Mouse (Mus musculus) MEL (cell line): ENCODE measurements around the gene Snx7. TPM values are rescaled to one million over a fixed set of nuclear protein-coding genes. Genes with fewer than 3 reads are reported as not detected.

ENCODE experiments used
- DNase-seq: peaks from one replicate; pipeline ENCODE4 v3.0.0; 2011; ENCODE audit warnings: low read depth, low spot score
- H3K27ac ChIP-seq: 2 replicates; pipeline ENCODE4 v1.5.1; 2012; ENCODE audit warnings: low read depth, mild to moderate bottlenecking, control low read depth, low read length, moderate library complexity; ENCODE audit not compliant: control insufficient read depth
- H3K27me3 ChIP-seq, 2 experiments: fragments of 150-350 bp in 1 of 2; sonication (generic) in 1 of 2; 2 replicates each; pipeline ENCODE4 v1.6.1; 2012; ENCODE audit warnings: low read length in 2 of 2, mild to moderate bottlenecking in 2 of 2, improper control_type of control experiment in 1 of 2, moderate library complexity in 1 of 2; ENCODE audit not compliant: insufficient read depth in 2 of 2, control insufficient read depth in 1 of 2
- H3K36me3 ChIP-seq, 2 experiments: 2 replicates each; pipeline ENCODE4 v1.6.1; 2012 to 2014; ENCODE audit warnings: low read length in 2 of 2, improper control_type of control experiment in 1 of 2, inconsistent platforms in 1 of 2, mild to moderate bottlenecking in 1 of 2; ENCODE audit not compliant: insufficient read depth in 2 of 2, control insufficient read depth in 1 of 2
- H3K4me1 ChIP-seq, 2 experiments: fragments of 150-350 bp in 1 of 2; sonication (generic) in 1 of 2; 2 replicates each; pipeline ENCODE4 v1.6.1; 2012; ENCODE audit warnings: low read length in 2 of 2, improper control_type of control experiment in 1 of 2, mild to moderate bottlenecking in 1 of 2; ENCODE audit not compliant: insufficient read depth in 2 of 2, control insufficient read depth in 1 of 2
- H3K4me3 ChIP-seq, 2 experiments: fragments of 150-350 bp in 1 of 2; sonication (generic) in 1 of 2; 2 replicates each; pipeline ENCODE4 v1.5.1; 2012; ENCODE audit warnings: low read depth in 2 of 2, low read length in 2 of 2, mild to moderate bottlenecking in 2 of 2, moderate library complexity in 2 of 2, control low read depth in 1 of 2, improper control_type of control experiment in 1 of 2; ENCODE audit not compliant: control insufficient read depth in 1 of 2, insufficient read depth in 1 of 2
- H3K79me2 ChIP-seq: 2 replicates; pipeline ENCODE4 v1.6.1; 2012; ENCODE audit warnings: mild to moderate bottlenecking, low read length, moderate library complexity; ENCODE audit not compliant: control insufficient read depth, poor library complexity, insufficient read depth
- H3K9ac ChIP-seq: 2 replicates; pipeline ENCODE4 v1.6.1; 2012; ENCODE audit warnings: low read depth, mild to moderate bottlenecking, control low read depth, low read length, moderate library complexity; ENCODE audit not compliant: control insufficient read depth, poor library complexity, severe bottlenecking
- H3K9me3 ChIP-seq: fragments of 150-350 bp; sonication (generic); replicated peaks from 2 replicates; pipeline ENCODE4 v1.6.1; 2012; ENCODE audit warnings: mild to moderate bottlenecking, low read length, improper control_type of control experiment, moderate library complexity; ENCODE audit not compliant: insufficient read depth
- CHD1 ChIP-seq: IDR thresholded peaks from 2 replicates; pipeline ENCODE4 v1.6.1; 2012; ENCODE audit warnings: low read depth, mild to moderate bottlenecking, inconsistent platforms, low read length, improper control_type of control experiment
- CTCF ChIP-seq, 3 experiments: IDR thresholded peaks in 2 of 3; conservative IDR thresholded peaks in 1 of 3; 2 replicates each; pipeline ENCODE4 v1.5.1; 2011 to 2012; ENCODE audit warnings: low read length in 3 of 3, low read depth in 2 of 3, mild to moderate bottlenecking in 2 of 3, improper control_type of control experiment in 1 of 3, inconsistent platforms in 1 of 3, mixed read lengths in 1 of 3, moderate library complexity in 1 of 3; ENCODE audit not compliant: control insufficient read depth in 1 of 3, insufficient read depth in 1 of 3, poor library complexity in 1 of 3, severe bottlenecking in 1 of 3
- E2F4 ChIP-seq: IDR thresholded peaks from 2 replicates; pipeline ENCODE4 v1.6.1; 2011; ENCODE audit warnings: low read depth, low read length, improper control_type of control experiment, borderline replicate concordance
- ETS1 ChIP-seq: IDR thresholded peaks from 2 replicates; pipeline ENCODE4 v1.6.1; 2012; ENCODE audit warnings: low read depth, mild to moderate bottlenecking, inconsistent platforms, low read length, improper control_type of control experiment, moderate library complexity
- GABPA ChIP-seq: IDR thresholded peaks from 2 replicates; pipeline ENCODE4 v1.6.1; 2012; ENCODE audit warnings: low read depth, mild to moderate bottlenecking, inconsistent platforms, low read length, improper control_type of control experiment, moderate library complexity
- HCFC1 ChIP-seq: IDR thresholded peaks from 2 replicates; pipeline ENCODE4 v1.6.1; 2012; ENCODE audit warnings: low read depth, mild to moderate bottlenecking, inconsistent platforms, low read length, improper control_type of control experiment, moderate library complexity
- JUND ChIP-seq: IDR thresholded peaks from 2 replicates; pipeline ENCODE4 v1.6.1; 2011; ENCODE audit warnings: low read depth, mild to moderate bottlenecking, improper control_type of control experiment, low read length
- KAT2A ChIP-seq: conservative IDR thresholded peaks from 2 replicates; pipeline ENCODE4 v1.6.1; 2012; ENCODE audit warnings: low read depth, low read length, improper control_type of control experiment, inconsistent platforms
- MAFK ChIP-seq: IDR thresholded peaks from 2 replicates; pipeline ENCODE4 v1.6.1; 2011; ENCODE audit warnings: low read depth, mild to moderate bottlenecking, low read length, improper control_type of control experiment, borderline replicate concordance
- MYB ChIP-seq: IDR thresholded peaks from 2 replicates; pipeline ENCODE4 v1.6.1; 2011; ENCODE audit warnings: mild to moderate bottlenecking, low read depth, low read length, improper control_type of control experiment
- NELFE ChIP-seq: IDR thresholded peaks from 2 replicates; pipeline ENCODE4 v1.6.1; 2011; ENCODE audit warnings: low read depth, low read length, improper control_type of control experiment
- POLR2A ChIP-seq, 2 experiments: IDR thresholded peaks; 2 replicates each; pipeline ENCODE4 v1.6.1; 2011 to 2012; ENCODE audit warnings: low read length in 2 of 2, mild to moderate bottlenecking in 2 of 2, control low read depth in 1 of 2, improper control_type of control experiment in 1 of 2, low read depth in 1 of 2, moderate library complexity in 1 of 2; ENCODE audit not compliant: control insufficient read depth in 1 of 2, insufficient read depth in 1 of 2, poor library complexity in 1 of 2
- POLR2AphosphoS2 ChIP-seq: IDR thresholded peaks from 2 replicates; pipeline ENCODE4 v1.6.1; 2011; ENCODE audit warnings: low read length, improper control_type of control experiment
- RCOR1 ChIP-seq: IDR thresholded peaks from 2 replicates; pipeline ENCODE4 v1.6.1; 2012; ENCODE audit warnings: low read depth, mild to moderate bottlenecking, inconsistent platforms, low read length, improper control_type of control experiment
- SIN3A ChIP-seq: IDR thresholded peaks from 2 replicates; pipeline ENCODE4 v1.6.1; 2012; ENCODE audit warnings: low read length, improper control_type of control experiment, inconsistent platforms
- SMC3 ChIP-seq: IDR thresholded peaks from 2 replicates; pipeline ENCODE4 v1.6.1; 2011; ENCODE audit warnings: low read depth, low read length, improper control_type of control experiment
- TAL1 ChIP-seq: IDR thresholded peaks from 2 replicates; pipeline ENCODE4 v1.6.1; 2012; ENCODE audit warnings: mild to moderate bottlenecking, inconsistent platforms, low read length, moderate library complexity, mixed read lengths
- UBTF ChIP-seq: IDR thresholded peaks from 2 replicates; pipeline ENCODE4 v1.6.1; 2012; ENCODE audit warnings: low read depth, mild to moderate bottlenecking, inconsistent platforms, low read length, improper control_type of control experiment, moderate library complexity, borderline replicate concordance; ENCODE audit not compliant: insufficient read depth
- USF2 ChIP-seq, 2 experiments: IDR thresholded peaks; 2 replicates each; pipeline ENCODE4 v1.6.1; 2011 to 2012; ENCODE audit warnings: improper control_type of control experiment in 2 of 2, low read length in 2 of 2, borderline replicate concordance in 1 of 2, inconsistent platforms in 1 of 2, low read depth in 1 of 2, mild to moderate bottlenecking in 1 of 2; ENCODE audit not compliant: insufficient read depth in 1 of 2
- ZC3H11A ChIP-seq: IDR thresholded peaks from 2 replicates; pipeline ENCODE4 v1.6.1; 2012; ENCODE audit warnings: low read depth, mild to moderate bottlenecking, inconsistent platforms, low read length, improper control_type of control experiment
- ZKSCAN1 ChIP-seq: IDR thresholded peaks from 2 replicates; pipeline ENCODE4 v1.6.1; 2012; ENCODE audit warnings: low read depth, mild to moderate bottlenecking, inconsistent platforms, low read length, improper control_type of control experiment, moderate library complexity
- polyA plus RNA-seq, 2 experiments: library from polyadenylated mRNA; stranded (reverse) in 1 of 2; unstranded in 1 of 2; fragments of >175 nt in 1 of 2; fragments of >200 nt in 1 of 2; gene quantifications; 2 replicates each; pipeline versions ENCODE4 v1.2.1 to v1.2.4; 2012; ENCODE audit warnings: low replicate concordance in 2 of 2, low read depth in 1 of 2; ENCODE audit not compliant: insufficient read length in 2 of 2, insufficient read depth in 1 of 2, missing spikeins in 1 of 2
- total RNA-seq: library from RNA; depleted of rRNA; stranded (reverse); fragments of 300-350 nt; gene quantifications from 2 replicates; pipeline ENCODE4 v1.2.3, GENCODE M21; 2012

Snx7 gene
- total and polyA plus RNA-seq, 3 experiments = not detected

- TF ChIP-seq TAL1 (no peak), POLR2AphosphoS2 (no peak)
Observed at GRCm38 (mm10) chr3:117893736-117894135, 25.0 kb upstream of the Snx7 start.

DNA sequence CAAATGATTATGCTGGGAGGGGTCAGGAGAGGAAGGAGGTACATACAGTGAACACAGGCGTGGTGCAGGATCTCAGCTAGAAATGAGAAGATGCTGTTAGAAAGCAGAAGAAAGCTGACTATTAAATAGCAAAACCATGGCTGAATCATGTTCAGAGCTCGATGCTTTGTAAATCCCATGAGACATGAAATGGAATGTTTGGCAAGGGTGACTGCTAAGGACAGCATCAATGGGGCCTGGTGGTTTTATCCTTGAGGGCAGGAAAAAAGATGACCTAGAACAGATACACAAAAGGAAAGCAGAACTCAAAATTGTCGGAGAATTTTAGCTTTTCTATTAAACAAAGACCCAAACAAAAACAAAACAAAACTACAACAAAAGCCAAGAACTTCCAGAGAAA is 6.7 kb upstream of the Snx7 start:
- H3K4me3 ChIP-seq = no peak overlapping the region
- H3K79me2 ChIP-seq = no peaks in the 10 kb centered on the region
- no peaks in the 10 kb centered on the region for H3K27me3 ChIP-seq
- no peaks in the 10 kb centered on the region for H3K36me3 ChIP-seq
- no peak overlapping the region for H3K9ac ChIP-seq
- no peak overlapping the region for H3K27ac ChIP-seq
- no peaks in the 10 kb centered on the region for H3K4me1 ChIP-seq
- TF ChIP-seq ETS1 = no peak
- TF ChIP-seq E2F4 = no peak
- TF ChIP-seq RCOR1 = no peak
- no peak for TF ChIP-seq SIN3A
- no peak for TF ChIP-seq USF2 (IDR thresholded peaks at IDR 0.05; ENCODE audit: borderline replicate concordance in 1 of 2, insufficient read depth in 1 of 2, low read depth in 1 of 2, low read length in 2 of 2)
- TF ChIP-seq POLR2A (IDR thresholded peaks at IDR 0.05; ENCODE audit: control insufficient read depth in 1 of 2, insufficient read depth in 1 of 2, low read depth in 1 of 2, low read length in 2 of 2, poor library complexity in 1 of 2) = no peak
- no peak for TF ChIP-seq CHD1
- TF ChIP-seq, all 39 proteins: peak for 0
- no peak for DNase-seq
- H3K9me3 ChIP-seq = no peaks in the 10 kb centered on the region

More at GRCm38 (mm10) chr3:117893736-117894135, 25.0 kb upstream of the Snx7 start:
- no peaks in the 10 kb centered on the region for H3K36me3 ChIP-seq
- no peak for DNase-seq
- H3K4me1 ChIP-seq = no peaks in the 10 kb centered on the region
- H3K27ac ChIP-seq = no peak overlapping the region
- no peak overlapping the region for H3K9ac ChIP-seq
- H3K4me3 ChIP-seq = no peak overlapping the region
- no peaks in the 10 kb centered on the region for H3K79me2 ChIP-seq
- H3K9me3 ChIP-seq = no peaks in the 10 kb centered on the region
- H3K27me3 ChIP-seq = no peaks in the 10 kb centered on the region

DNA sequence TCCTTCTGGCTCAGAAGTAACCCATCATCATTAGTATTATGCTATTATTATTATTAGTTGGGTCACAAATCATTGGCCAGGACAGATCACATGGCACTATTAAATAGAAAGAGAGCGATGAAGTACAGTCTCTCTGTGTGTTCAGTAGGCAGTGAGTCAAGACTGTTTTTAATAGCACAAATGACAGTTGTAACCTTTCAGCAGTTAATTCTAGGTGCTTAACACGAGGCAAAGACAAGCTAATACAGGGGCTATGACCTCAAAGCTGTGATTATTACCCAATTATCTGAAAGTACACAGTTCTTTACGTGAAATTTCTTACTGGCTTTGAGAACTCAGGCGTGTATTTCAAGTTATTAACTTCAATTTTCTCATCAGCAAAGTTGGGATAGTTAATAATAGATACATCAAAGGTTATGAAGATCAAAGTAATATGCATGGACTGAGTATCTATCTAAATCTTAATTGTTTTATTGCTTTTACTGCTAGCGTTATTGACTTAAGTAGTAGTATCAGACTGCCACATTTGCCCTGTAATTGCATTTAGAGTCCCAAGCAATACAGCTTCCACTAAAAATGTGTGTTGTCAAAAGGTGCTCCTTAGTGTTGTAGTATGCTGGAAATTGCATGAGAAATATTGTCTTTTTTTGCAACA is 4.6 kb upstream of the Snx7 start:
- Histone ChIP-seq H3K4me3 (no peak overlapping the region), H3K27ac (no peak overlapping the region), H3K36me3 (no peaks in the 10 kb centered on the region), H3K9me3 (no peaks in the 10 kb centered on the region), H3K4me1 (no peaks in the 10 kb centered on the region), H3K27me3 (no peaks in the 10 kb centered on the region), H3K79me2 (no peaks in the 10 kb centered on the region), H3K9ac (no peak overlapping the region)
- TF ChIP-seq NELFE (no peak), UBTF (no peak), POLR2AphosphoS2 (no peak), POLR2A (IDR thresholded peaks at IDR 0.05; ENCODE audit: control insufficient read depth in 1 of 2, insufficient read depth in 1 of 2, low read depth in 1 of 2, low read length in 2 of 2, poor library complexity in 1 of 2) (no peak), KAT2A (no peak), SIN3A (no peak), GABPA (no peak), MAFK (no peak), ZKSCAN1 (no peak), SMC3 (no peak), CHD1 (no peak), MYB (no peak), HCFC1 (no peak), RCOR1 (no peak), ZC3H11A (no peak), JUND (no peak), CTCF (IDR thresholded peaks at IDR 0.05 in 2 of 3, conservative IDR thresholded peaks at IDR 0.05 in 1 of 3; ENCODE audit: control insufficient read depth in 1 of 3, insufficient read depth in 1 of 3, low read depth in 2 of 3, low read length in 3 of 3, poor library complexity in 1 of 3, severe bottlenecking in 1 of 3) (no peak)
- DNase-seq = no peak
